Mouse (Mus musculus) bone marrow macrophage, adult 2 months (primary cell): ENCODE data around the gene Syn2.

Experiments used
- CTCF ChIP-seq: IDR thresholded peaks from 2 replicates; pipeline ENCODE4 v1.5.1; 2012; ENCODE audit warnings: low read depth, mild to moderate bottlenecking, low read length, moderate library complexity
- POLR2A ChIP-seq: IDR thresholded peaks from 2 replicates; pipeline ENCODE4 v1.6.1; 2012; ENCODE audit warnings: mild to moderate bottlenecking, low read depth, low read length, borderline replicate concordance

DNA sequence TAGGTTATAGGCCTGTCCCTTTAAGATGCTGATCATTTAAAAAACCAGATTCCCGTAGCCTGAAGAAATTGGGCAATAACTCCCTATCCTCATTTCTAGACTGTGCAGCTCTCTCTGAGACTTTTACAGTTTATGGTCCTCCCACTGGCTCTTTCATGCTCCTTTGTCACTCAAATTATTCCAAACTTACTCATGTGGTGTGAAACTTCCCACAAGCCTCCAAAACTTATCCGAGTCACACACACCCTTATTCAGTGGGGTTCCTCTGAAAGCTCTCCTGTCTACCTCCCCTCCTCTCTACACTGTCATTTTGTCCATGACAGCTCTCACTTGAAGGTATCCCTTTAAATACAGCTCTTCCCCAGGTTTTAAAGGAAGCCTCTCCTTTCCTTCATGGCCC, 46.4 kb downstream of the Syn2 start:
- TF ChIP-seq CTCF (no peak), POLR2A (no peak)
